Mouse (Mus musculus) hindbrain, embryonic 14.5 days (tissue): ENCODE data around the gene Hyal2. TPM values are rescaled to one million over a fixed set of nuclear protein-coding genes. Genes with fewer than 3 reads are reported as not detected.

Experiments used
- ATAC-seq: fragments of 200-750 bp; cut with Nextera tagmentation; 2 replicates; pipeline ENCODE4 v1.8.0; 2017; ENCODE audit warnings: moderate number of reproducible peaks, mild to moderate bottlenecking, moderate TSS enrichment, moderate library complexity; ENCODE audit not compliant: low FRiP score
- DNase-seq: peaks from one replicate; pipeline ENCODE4 v3.0.0-alpha.2; 2015; ENCODE audit warnings: low spot score
- H3K27ac ChIP-seq: fragments of 300-500 bp; sonication (generic); 2 replicates; pipeline ENCODE4 v1.5.1; 2014; ENCODE audit warnings: mild to moderate bottlenecking, moderate library complexity
- H3K27me3 ChIP-seq: fragments of 300-500 bp; sonication (generic); 2 replicates; pipeline ENCODE4 v1.6.1; 2014; ENCODE audit warnings: mild to moderate bottlenecking, low read length, mixed read lengths; ENCODE audit not compliant: control insufficient read depth, insufficient read depth
- H3K36me3 ChIP-seq: fragments of 300-500 bp; sonication (generic); replicated peaks from 2 replicates; pipeline ENCODE4 v1.6.1; 2014; ENCODE audit not compliant: control insufficient read depth, insufficient read depth
- H3K4me1 ChIP-seq: fragments of 300-500 bp; sonication (generic); replicated peaks from 2 replicates; pipeline ENCODE4 v1.6.1; 2014; ENCODE audit warnings: antibody characterized with exemption, low read length, mixed read lengths; ENCODE audit not compliant: control insufficient read depth, insufficient read depth
- H3K4me2 ChIP-seq: fragments of 300-500 bp; sonication (generic); replicated peaks from 2 replicates; pipeline ENCODE4 v1.6.1; 2014; ENCODE audit warnings: mild to moderate bottlenecking, moderate library complexity
- H3K4me3 ChIP-seq: fragments of 300-500 bp; sonication (generic); replicated peaks from 2 replicates; pipeline ENCODE4 v1.5.1; 2014; ENCODE audit warnings: mild to moderate bottlenecking, low read length
- H3K9ac ChIP-seq: fragments of 300-500 bp; sonication (generic); 2 replicates; pipeline ENCODE4 v1.6.1; 2014
- H3K9me3 ChIP-seq: fragments of 300-500 bp; sonication (generic); 2 replicates; pipeline ENCODE4 v1.6.1; 2016; ENCODE audit warnings: low read length; ENCODE audit not compliant: control insufficient read depth
- WGBS: fragments of 180-500 bp; shearing (Covaris S2); extraction: QIAGEN DNeasy Blood & Tissue Kit; methylation state at CpG from one replicate; pipeline ENCODE4 v1.1.7; 2014; 5-methylcytosine and 5-hydroxymethylcytosine counted together
- polyA plus RNA-seq: library from polyadenylated mRNA; unstranded; fragments of >200 nt; fragmentation: Nextera tagmentation; extraction: Ambion mirVana; gene quantifications from 2 replicates; pipeline ENCODE4 v1.2.1, GENCODE M21; 2014

The Hyal2 gene
- polyA plus RNA-seq, 1 experiment from 2014 or later: 71.7 TPM

DNA sequence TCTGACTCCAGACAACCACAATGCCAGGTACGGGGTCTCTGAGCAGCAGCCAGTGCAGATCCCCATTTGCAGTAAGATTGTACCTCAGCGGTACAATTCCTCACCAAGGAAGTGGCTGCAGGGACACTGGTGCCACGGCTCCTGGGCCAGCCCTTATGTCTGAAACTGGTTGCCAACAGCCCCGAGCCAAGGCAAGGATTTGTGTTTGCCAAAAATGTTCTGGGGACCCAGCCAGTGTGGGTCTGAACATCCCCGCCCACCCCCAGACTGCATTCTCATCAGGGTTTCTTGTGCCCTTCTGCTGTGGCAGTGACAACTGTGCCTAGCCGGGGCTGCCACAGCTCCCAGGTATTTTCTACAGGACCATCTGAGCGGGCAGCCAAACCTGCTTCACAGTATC, 29.5 kb upstream of the Hyal2 start:
- WGBS: 96% methylated on average over 7 of the region's 7 CpGs
- no peak for ATAC-seq
- DNase-seq: no peak
- Histone ChIP-seq H3K27ac (no peak overlapping the region), H3K4me3 (no peak overlapping the region), H3K9ac (no peak overlapping the region), H3K4me2 (no peak overlapping the region), H3K36me3 (peaks cover 36% of the 10 kb centered on the region), H3K4me1 (peaks cover 42% of the 10 kb centered on the region), H3K27me3 (no peaks in the 10 kb centered on the region), H3K9me3 (no peaks in the 10 kb centered on the region)

DNA sequence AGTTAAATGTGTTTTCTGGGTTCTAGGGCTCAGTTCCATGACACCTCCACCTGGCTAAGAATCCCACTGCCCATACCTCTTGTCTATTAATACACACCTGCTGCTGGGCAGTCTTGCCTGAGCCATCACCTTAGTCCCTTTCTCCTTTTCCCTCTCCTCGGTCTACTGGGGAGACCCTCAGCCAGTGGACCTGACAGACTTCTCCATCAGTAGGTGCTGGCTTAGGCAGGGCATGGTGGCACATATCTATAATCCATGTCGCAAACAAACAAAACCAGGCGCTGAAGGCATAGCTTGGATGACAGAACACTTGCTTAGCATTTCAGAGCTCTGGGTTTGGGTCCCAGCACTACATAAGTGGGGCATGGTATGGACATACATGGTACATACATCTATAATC, 29.0 kb upstream of the Hyal2 start:
- WGBS: 97% methylated on average over 3 of the region's 3 CpGs
- H3K4me1 ChIP-seq: peaks cover 42% of the 10 kb centered on the region
- H3K27me3 ChIP-seq: no peaks in the 10 kb centered on the region

GRCm38 (mm10) chr9:107539940-107540339, 27.8 kb upstream of the Hyal2 start:
- Histone ChIP-seq H3K4me2 (no peak overlapping the region), H3K9me3 (no peaks in the 10 kb centered on the region), H3K27ac (no peak overlapping the region), H3K4me3 (no peak overlapping the region), H3K36me3 (peaks cover 47% of the 10 kb centered on the region), H3K27me3 (no peaks in the 10 kb centered on the region), H3K9ac (no peak overlapping the region), H3K4me1 (peaks cover 42% of the 10 kb centered on the region)
- WGBS: 92% methylated on average over 8 of the region's 8 CpGs
- DNase-seq (no peak), ATAC-seq (no peak)

More for the DNA sequence above, 29.0 kb upstream of the Hyal2 start:
- Histone ChIP-seq H3K4me3 (no peak overlapping the region), H3K36me3 (peaks cover 36% of the 10 kb centered on the region), H3K9me3 (no peaks in the 10 kb centered on the region), H3K4me2 (no peak overlapping the region), H3K9ac (no peak overlapping the region), H3K27ac (no peak overlapping the region)
- no peak for DNase-seq
- ATAC-seq: no peak

DNA sequence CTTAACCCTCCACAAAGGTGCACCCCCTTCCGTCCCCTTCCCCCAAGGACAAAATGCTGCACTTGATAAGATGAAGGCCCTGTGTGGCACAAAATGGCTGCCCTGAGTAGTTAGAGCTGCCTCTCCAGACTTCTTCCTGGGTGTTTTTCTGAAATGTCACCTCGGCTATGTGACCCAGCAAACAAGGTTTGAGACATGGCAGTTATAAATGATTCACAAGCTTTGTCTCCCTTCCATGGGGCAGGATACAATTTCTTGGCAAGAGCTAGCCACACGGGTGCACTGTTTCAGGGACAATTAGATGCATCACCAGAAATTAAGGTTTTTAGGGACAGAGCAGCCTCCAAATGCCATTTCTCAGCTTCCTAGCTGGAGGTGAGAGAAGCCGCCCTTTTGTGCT, 27.3 kb upstream of the Hyal2 start:
- H3K27ac ChIP-seq: no peak overlapping the region
- WGBS: 61% methylated on average over 4 of the region's 4 CpGs
- peaks cover 51% of the 10 kb centered on the region for H3K36me3 ChIP-seq
- peaks cover 37% of the 10 kb centered on the region for H3K4me1 ChIP-seq
- no peaks in the 10 kb centered on the region for H3K27me3 ChIP-seq
- H3K4me2 ChIP-seq: peak overlapping the region; percentile 84
- H3K9me3 ChIP-seq: no peaks in the 10 kb centered on the region
- no peak for ATAC-seq
- DNase-seq: no peak
- peak overlapping the region; percentile 49 for H3K4me3 ChIP-seq
- peak overlapping the region; percentile 62; the same call in 1 of the 2 replicates for H3K9ac ChIP-seq

DNA sequence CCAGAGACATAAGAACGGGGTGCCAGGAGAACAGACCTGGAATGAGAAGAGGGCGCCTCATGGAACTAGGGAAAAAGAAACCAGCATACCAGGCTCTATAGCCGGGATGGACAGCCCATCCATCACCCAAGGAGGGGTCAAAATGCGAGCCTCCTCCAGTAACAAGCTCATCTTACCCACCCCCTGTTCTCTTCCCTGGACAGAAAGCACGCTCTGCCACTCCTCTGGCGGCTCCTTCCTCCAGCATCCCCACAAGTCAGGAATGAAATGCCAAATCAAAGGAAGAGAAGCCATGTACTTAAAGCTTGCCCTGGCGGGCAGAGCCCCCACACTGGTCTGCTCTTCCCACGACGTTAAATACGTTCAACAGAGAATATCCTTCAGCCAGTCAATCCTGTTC, 26.7 kb upstream of the Hyal2 start:
- WGBS: 30% methylated on average over 10 of the region's 10 CpGs
- DNase-seq: no peak
- Histone ChIP-seq H3K4me2 (peak overlapping the region; percentile 84), H3K27me3 (no peaks in the 10 kb centered on the region), H3K4me1 (peaks cover 32% of the 10 kb centered on the region), H3K9ac (peak overlapping the region; percentile 62), H3K36me3 (peaks cover 51% of the 10 kb centered on the region), H3K27ac (peak overlapping the region; percentile 4; the same call in 1 of the 2 replicates), H3K4me3 (peak overlapping the region; percentile 49), H3K9me3 (no peaks in the 10 kb centered on the region)
- ATAC-seq: no peak

- Histone ChIP-seq H3K9me3 (no peaks in the 10 kb centered on the region), H3K27ac (peak within 1 kb of the TSS; percentile 22; the same call in 1 of the 2 replicates), H3K36me3 (peaks cover 51% of the 10 kb centered on the region), H3K27me3 (no peaks in the 10 kb centered on the region), H3K4me3 (peak within 1 kb of the TSS; percentile 49), H3K9ac (peak within 1 kb of the TSS; percentile 62), H3K4me1 (peaks cover 28% of the 10 kb centered on the region), H3K4me2 (peak within 1 kb of the TSS; percentile 84)
- 1% methylated on average over 46 of the region's 46 CpGs for WGBS
- DNase-seq (peak; percentile 94), ATAC-seq (peak; percentile 89)
These were observed 26.0 kb upstream of the Hyal2 start, which contains the start of the genes Cyb561d2 and Nprl2 for GRCm38 (mm10) chr9:107541474-107542351. Cyb561d2 (minus strand) TSS chr9:107542193. Nprl2 (plus strand) TSS chr9:107542226.

DNA sequence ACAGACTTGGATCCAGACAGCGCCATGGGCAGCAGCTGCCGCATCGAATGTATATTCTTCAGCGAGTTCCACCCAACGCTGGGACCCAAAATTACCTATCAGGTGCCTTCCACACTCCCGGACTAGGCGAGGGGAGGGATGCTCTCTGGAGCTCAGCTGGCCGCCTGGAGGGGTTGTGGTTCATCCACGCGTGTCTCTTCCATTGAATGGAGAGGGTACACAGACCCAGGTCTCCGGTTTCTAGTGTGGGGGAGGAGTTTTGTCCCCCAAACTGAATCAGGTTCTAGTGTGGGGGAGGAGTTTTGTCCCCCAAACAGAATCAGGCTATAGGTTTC, 25.4 kb upstream of the Hyal2 start:
- Histone ChIP-seq H3K36me3 (peaks cover 48% of the 10 kb centered on the region), H3K9ac (peak overlapping the region; percentile 62), H3K9me3 (no peaks in the 10 kb centered on the region), H3K27me3 (no peaks in the 10 kb centered on the region), H3K4me1 (peaks cover 29% of the 10 kb centered on the region), H3K4me2 (peak overlapping the region; percentile 84), H3K4me3 (peak overlapping the region; percentile 49), H3K27ac (peak overlapping the region; percentile 22; the same call in 1 of the 2 replicates)
- WGBS: 1% methylated on average over 11 of the region's 11 CpGs
- no peak for DNase-seq
- ATAC-seq: peak; percentile 24

DNA sequence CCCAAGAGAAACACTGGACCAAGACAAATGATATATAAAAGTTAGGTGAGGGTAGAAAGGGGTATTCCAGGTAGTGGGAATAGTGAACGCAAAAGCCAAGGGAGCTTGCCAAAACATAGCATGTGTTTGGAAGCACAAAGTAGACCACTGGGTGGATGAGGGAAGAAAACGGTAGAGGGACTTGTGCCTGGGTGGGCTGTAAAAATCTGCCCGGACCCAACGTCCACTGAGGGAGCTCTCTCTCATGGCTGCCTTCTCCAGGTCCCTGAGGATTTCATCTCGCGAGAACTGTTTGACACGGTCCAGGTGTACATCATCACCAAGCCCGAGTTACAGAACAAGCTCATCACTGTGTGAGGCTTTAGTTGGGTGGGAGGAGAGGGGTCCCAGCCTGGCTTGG, 25.0 kb upstream of the Hyal2 start:
- DNase-seq: no peak
- Histone ChIP-seq H3K27ac (no peak overlapping the region), H3K4me1 (peaks cover 32% of the 10 kb centered on the region), H3K4me3 (peak overlapping the region; percentile 49), H3K9me3 (no peaks in the 10 kb centered on the region), H3K36me3 (peaks cover 44% of the 10 kb centered on the region), H3K4me2 (peak overlapping the region; percentile 84), H3K9ac (peak overlapping the region; percentile 62), H3K27me3 (no peaks in the 10 kb centered on the region)
- no peak for ATAC-seq
- 50% methylated on average over 8 of the region's 8 CpGs for WGBS

GRCm38 (mm10) chr9:107543299-107543698, 24.4 kb upstream of the Hyal2 start:
- H3K36me3 ChIP-seq: peaks cover 38% of the 10 kb centered on the region
- no peak for ATAC-seq
- DNase-seq: no peak
- no peak overlapping the region for H3K4me2 ChIP-seq
- no peak overlapping the region for H3K27ac ChIP-seq
- 91% methylated on average over 11 of the region's 11 CpGs for WGBS
- H3K9ac ChIP-seq: no peak overlapping the region
- H3K9me3 ChIP-seq: no peaks in the 10 kb centered on the region
- no peaks in the 10 kb centered on the region for H3K27me3 ChIP-seq
- H3K4me1 ChIP-seq: peaks cover 32% of the 10 kb centered on the region
- H3K4me3 ChIP-seq: no peak overlapping the region
